Mouse (Mus musculus) layer of hippocampus, adult 18-20 months (tissue): ENCODE results near the gene Lrrc31. TPM values are rescaled to one million over a fixed set of nuclear protein-coding genes. Genes with fewer than 3 reads are reported as not detected.

Experiments
- DNase-seq, 2 experiments: peaks; one replicate each; pipeline ENCODE4 v3.0.0; 2022; ENCODE audit warnings: low spot score in 2 of 2
- total RNA-seq, 2 experiments: library from RNA; stranded (reverse); gene quantifications; 2 replicates each; pipeline ENCODE4 v1.2.3; 2021

Gene Lrrc31
- total RNA-seq, 2 experiments from 2014 or later, result not detected

- no peak for DNase-seq
These were observed 4.0 kb downstream of the Lrrc31 start for GRCm38 (mm10) chr3:30695661-30696060.

- no peak for DNase-seq
These were observed 8.7 kb downstream of the Lrrc31 start for GRCm38 (mm10) chr3:30690976-30691375.

- no peak for DNase-seq
These were observed 12.4 kb downstream of the Lrrc31 start for GRCm38 (mm10) chr3:30687216-30687615.

GRCm38 (mm10) chr3:30683190-30683589, 16.5 kb downstream of the Lrrc31 start:
- no peak for DNase-seq

GRCm38 (mm10) chr3:30658486-30658885, 41.2 kb downstream of the Lrrc31 start:
- DNase-seq, result no peak

GRCm38 (mm10) chr3:30655937-30656336, 43.7 kb downstream of the Lrrc31 start:
- DNase-seq, result no peak

GRCm38 (mm10) chr3:30650062-30650841, 49.4 kb downstream of the Lrrc31 start:
- DNase-seq, result no peak

- DNase-seq, result no peak
These were observed 51.2 kb downstream of the Lrrc31 start for GRCm38 (mm10) chr3:30648466-30648865.

GRCm38 (mm10) chr3:30647440-30648090, 52.1 kb downstream of the Lrrc31 start, which contains the start of gene Lrrc34:
Gene Lrrc34, minus strand, starts transcription at chr3:30647869.
- DNase-seq, result no peak

- DNase-seq, result no peak
These were observed 52.9 kb downstream of the Lrrc31 start for GRCm38 (mm10) chr3:30646761-30647160.

- no peak for DNase-seq
These were observed 55.4 kb downstream of the Lrrc31 start, which contains the start of gene Lrriq4 for GRCm38 (mm10) chr3:30644207-30644606. Gene Lrriq4, plus strand, starts transcription at chr3:30644507.

- no peak for DNase-seq
These were observed 64.0 kb downstream of the Lrrc31 start for GRCm38 (mm10) chr3:30635629-30636028.

- no peak for DNase-seq
These were observed 66.0 kb downstream of the Lrrc31 start for GRCm38 (mm10) chr3:30633681-30634080.

Other genes starting within 250 kb of the Lrrc31 start
- gene Mecom, start 151.8 kb downstream of the Lrrc31 start, total RNA-seq, result 1 to 10 TPM; 2.4 to 3.1 TPM
- under 1 TPM; 0.38 to 0.79 TPM for gene Actrt3, start 99.9 kb downstream of the Lrrc31 start, total RNA-seq
- 10 to 100 TPM; 15.3 to 16.6 TPM for gene Mynn, start 97.8 kb downstream of the Lrrc31 start, total RNA-seq
- not detected for gene Lrriq4, start 55.3 kb downstream of the Lrrc31 start, total RNA-seq
- under 1 TPM in 1 of 2 experiments, not detected in 1; 0.37 TPM for gene Lrrc34, start 52.0 kb downstream of the Lrrc31 start, total RNA-seq
- not detected for gene Samd7, start 46.5 kb upstream of the Lrrc31 start, total RNA-seq
- gene Sec62, start 93.0 kb upstream of the Lrrc31 start, total RNA-seq, result 10 to 100 TPM; 96.6 to 99.3 TPM
- 1 to 10 TPM; 1.0 to 1.7 TPM for gene Gpr160, start 156.1 kb upstream of the Lrrc31 start, total RNA-seq